In the genomic region with DNA sequence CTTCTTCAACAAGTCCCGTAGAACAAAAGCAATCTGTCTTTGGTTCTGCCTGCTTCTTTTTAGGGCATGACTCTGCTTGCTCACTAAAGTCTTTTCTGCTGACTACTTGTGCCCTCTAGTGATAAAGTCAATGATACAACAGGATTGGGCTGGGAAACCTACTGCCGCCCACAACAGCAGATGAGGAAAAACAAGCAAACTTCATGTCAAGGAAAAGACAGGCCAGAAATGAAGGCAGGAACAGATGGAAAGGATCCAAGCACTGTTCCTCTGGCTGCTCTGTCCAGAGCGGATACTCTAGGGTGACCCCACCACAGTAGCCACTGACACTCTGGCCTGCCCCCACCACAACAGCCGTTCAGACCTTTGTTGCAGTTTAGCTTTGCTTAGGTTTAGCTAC, we compare ENCODE assay signal across 10 mouse cellular contexts.
DNase-seq lines count a peak whose midpoint lies in the region; ATAC-seq and TF ChIP-seq lines count a peak whose summit lies in the region.
"Had no signal": no experiment of that assay in that cellular context is flagged by ENCODE, and none has a peak within 500 bp of the region (broad histone marks: within the 10 kb centered on the region; RNA-seq: fewer than 3 reads in every experiment).

No protein-coding gene starts in this region.

- 50% methylated on average over 4 of the region's 4 CpGs for WGBS in heart, embryonic 13.5 days
- 87% methylated on average over 4 of the region's 4 CpGs for WGBS in thymus, adult 2 months

- no peak overlapping the region for H3K27ac ChIP-seq in left cerebral cortex, adult 2 months
- H3K27ac ChIP-seq in heart, embryonic 13.5 days (replicated peaks), result peak overlapping the region; percentile 41; the same call in 1 of the 2 replicates
- no peak overlapping the region for H3K27ac ChIP-seq in thymus, adult 2 months (ENCODE audit: control insufficient read depth, insufficient read depth, low read length)
- H3K27ac ChIP-seq: embryonic facial prominence, embryonic 15.5 days had no signal

- no peaks in the 10 kb centered on the region for H3K27me3 ChIP-seq in heart, embryonic 13.5 days (replicated peaks)
- no peaks in the 10 kb centered on the region for H3K27me3 ChIP-seq in thymus, adult 2 months (ENCODE audit: control insufficient read depth, insufficient read depth, low read length)
- H3K27me3 ChIP-seq: embryonic facial prominence, embryonic 15.5 days; megakaryocyte, embryonic 14.5 days had no signal

- H3K4me1 ChIP-seq in heart, embryonic 13.5 days, result peaks cover 18% of the 10 kb centered on the region
- H3K4me1 ChIP-seq in thymus, adult 2 months (replicated peaks; ENCODE audit: control insufficient read depth, insufficient read depth, low read length), result no peaks in the 10 kb centered on the region
- H3K4me1 ChIP-seq: megakaryocyte, embryonic 14.5 days had no signal

- peak overlapping the region; percentile 54; the same call in 1 of the 2 replicates for H3K9ac ChIP-seq in heart, embryonic 13.5 days
- H3K9ac ChIP-seq: embryonic facial prominence, embryonic 15.5 days had no signal

- ATAC-seq in heart, embryonic 13.5 days (ENCODE audit: extremely low read depth, insufficient number of reproducible peaks, low FRiP score, low TSS enrichment), result no peak

- peak; percentile 58 for TF ChIP-seq CTCF in left cerebral cortex, adult 2 months (IDR thresholded peaks at IDR 0.05)
- TF ChIP-seq CTCF in thymus, adult 2 months (IDR thresholded peaks at IDR 0.05; ENCODE audit: borderline replicate concordance, control insufficient read depth, extremely low read depth, insufficient read depth, low read length, poor library complexity), result no peak

- intact Hi-C loops in left cerebral cortex, adult 2 months (cut with DNase I), result loop anchor here (2.0 to 10.0 kb wide), 3 partner anchors 85 to 315 kb away; no protein-coding TSS in a partner anchor

- TF ChIP-seq POLR2A in thymus, adult 2 months (IDR thresholded peaks at IDR 0.05; ENCODE audit: control insufficient read depth, extremely low read depth, insufficient read depth, low read length, poor library complexity), result no peak

- no peak overlapping the region for H3K4me2 ChIP-seq in heart, embryonic 13.5 days
- H3K4me2 ChIP-seq: embryonic facial prominence, embryonic 15.5 days had no signal

- H3K9me3 ChIP-seq in heart, embryonic 13.5 days, result no peaks in the 10 kb centered on the region
- H3K9me3 ChIP-seq: embryonic facial prominence, embryonic 15.5 days; megakaryocyte, embryonic 14.5 days had no signal

- H3K4me3 ChIP-seq in left cerebral cortex, adult 2 months, result no peak overlapping the region
- H3K4me3 ChIP-seq in heart, embryonic 13.5 days, result no peak overlapping the region
- H3K4me3 ChIP-seq in thymus, adult 2 months (ENCODE audit: control insufficient read depth, insufficient read depth, low read length), result no peak overlapping the region
- H3K4me3 ChIP-seq: embryonic facial prominence, embryonic 15.5 days; megakaryocyte, embryonic 14.5 days had no signal

- H3K36me3 ChIP-seq in heart, embryonic 13.5 days, result peaks cover 61% of the 10 kb centered on the region
- H3K36me3 ChIP-seq in thymus, adult 2 months (ENCODE audit: control insufficient read depth, insufficient read depth, low read length), result peaks cover 7% of the 10 kb centered on the region

- DNase-seq in left cerebral cortex, adult 2 months (ENCODE audit: extremely low spot score in 1 of 2, low spot score in 2 of 2), result no peak
- DNase-seq in left cerebral cortex, adult 11 months (ENCODE audit: low spot score), result no peak
- DNase-seq in c-Kit-positive CD71-negative TER-119-negative erythroid progenitor cells, embryonic 14.5 days (ENCODE audit: low read depth), result peak; percentile 7
- peak; percentile 58 for DNase-seq in lung, postnatal 36 days
- no peak for DNase-seq in thymus, adult 2 months
- no peak for DNase-seq in urinary bladder, postnatal 10 days (ENCODE audit: low spot score)
- no peak for DNase-seq in gastrocnemius, postnatal 25 days

Comparison
In these comparisons a context has a peak if more than half of its experiments do, and no peak if none do; other contexts are left out.
1. DNase-seq: peak in c-Kit-positive CD71-negative TER-119-negative erythroid progenitor cells, embryonic 14.5 days (single experiment) and lung, postnatal 36 days (single experiment); none in left cerebral cortex, adult 2 months (0 of 2), left cerebral cortex, adult 11 months (single experiment), thymus, adult 2 months (single experiment), urinary bladder, postnatal 10 days (single experiment) and gastrocnemius, postnatal 25 days (single experiment).